Mouse (Mus musculus) 3T3-L1 (cell line): ENCODE measurements around the gene Pdzrn4.

ENCODE experiments used
- DNase-seq: peaks from one replicate; pipeline ENCODE4 v3.0.0-alpha.2; 2015; ENCODE audit warnings: low read depth, low spot score

The Pdzrn4 gene

GRCm38 (mm10) chr15:92495465-92496174 is 98.9 kb downstream of the Pdzrn4 start:
- DNase-seq: no peak

GRCm38 (mm10) chr15:92500276-92500838 is 103.7 kb downstream of the Pdzrn4 start:
- DNase-seq: no peak

- DNase-seq: no peak
These were observed 106.1 kb downstream of the Pdzrn4 start for GRCm38 (mm10) chr15:92502797-92503196.

GRCm38 (mm10) chr15:92509372-92509771 is 112.7 kb downstream of the Pdzrn4 start:
- DNase-seq: no peak

GRCm38 (mm10) chr15:92515651-92516050 is 119.0 kb downstream of the Pdzrn4 start:
- no peak for DNase-seq

GRCm38 (mm10) chr15:92520677-92521225 is 124.1 kb downstream of the Pdzrn4 start:
- DNase-seq: no peak

- no peak for DNase-seq
These were observed 125.0 kb downstream of the Pdzrn4 start for GRCm38 (mm10) chr15:92521686-92522085.

GRCm38 (mm10) chr15:92524917-92525316 is 128.2 kb downstream of the Pdzrn4 start:
- DNase-seq: no peak

GRCm38 (mm10) chr15:92525416-92525815 is 128.7 kb downstream of the Pdzrn4 start:
- no peak for DNase-seq

GRCm38 (mm10) chr15:92526731-92527130 is 130.1 kb downstream of the Pdzrn4 start:
- peak; percentile 63 for DNase-seq

- DNase-seq: no peak
These were observed 146.6 kb downstream of the Pdzrn4 start for GRCm38 (mm10) chr15:92543252-92543651.

GRCm38 (mm10) chr15:92547294-92547911 is 150.7 kb downstream of the Pdzrn4 start:
- DNase-seq: no peak

- DNase-seq: no peak
These were observed 158.4 kb downstream of the Pdzrn4 start for GRCm38 (mm10) chr15:92555012-92555574.

GRCm38 (mm10) chr15:92555716-92556115 is 159.0 kb downstream of the Pdzrn4 start:
- no peak for DNase-seq

GRCm38 (mm10) chr15:92558592-92558991 is 161.9 kb downstream of the Pdzrn4 start:
- DNase-seq: no peak

- DNase-seq: no peak
These were observed 165.5 kb downstream of the Pdzrn4 start for GRCm38 (mm10) chr15:92562149-92562548.

GRCm38 (mm10) chr15:92563576-92563975 is 166.9 kb downstream of the Pdzrn4 start:
- DNase-seq: no peak

- DNase-seq: no peak
These were observed 174.0 kb downstream of the Pdzrn4 start for GRCm38 (mm10) chr15:92570526-92571243.

GRCm38 (mm10) chr15:92571244-92571539 is 174.5 kb downstream of the Pdzrn4 start:
- no peak for DNase-seq

GRCm38 (mm10) chr15:92577476-92577875 is 180.8 kb downstream of the Pdzrn4 start:
- no peak for DNase-seq

GRCm38 (mm10) chr15:92580217-92580616 is 183.5 kb downstream of the Pdzrn4 start:
- no peak for DNase-seq
